Mouse (Mus musculus) adrenal gland, postnatal 36 days (tissue): ENCODE data around the gene S100a14. TPM values are rescaled to one million over a fixed set of nuclear protein-coding genes. Genes with fewer than 3 reads are reported as not detected.

ENCODE experiments used
- DNase-seq, 2 experiments: peaks; one replicate each; pipeline ENCODE4 v3.0.0; 2021; ENCODE audit warnings: mixed read lengths in 1 of 2
- total RNA-seq, 2 experiments: library from RNA; stranded (reverse); gene quantifications; 2 replicates each; pipeline ENCODE4 v1.2.3; 2021

Gene S100a14
- total RNA-seq, 2 experiments from 2014 or later = 0.53 TPM; not detected in 1

GRCm38 (mm10) chr3:90517711-90518110 lies 8.9 kb upstream of the S100a14 start:
- no peak for DNase-seq

- peak; percentile 40 to 59 for DNase-seq
Observed at GRCm38 (mm10) chr3:90525421-90525820, 1.2 kb upstream of the S100a14 start.

DNA sequence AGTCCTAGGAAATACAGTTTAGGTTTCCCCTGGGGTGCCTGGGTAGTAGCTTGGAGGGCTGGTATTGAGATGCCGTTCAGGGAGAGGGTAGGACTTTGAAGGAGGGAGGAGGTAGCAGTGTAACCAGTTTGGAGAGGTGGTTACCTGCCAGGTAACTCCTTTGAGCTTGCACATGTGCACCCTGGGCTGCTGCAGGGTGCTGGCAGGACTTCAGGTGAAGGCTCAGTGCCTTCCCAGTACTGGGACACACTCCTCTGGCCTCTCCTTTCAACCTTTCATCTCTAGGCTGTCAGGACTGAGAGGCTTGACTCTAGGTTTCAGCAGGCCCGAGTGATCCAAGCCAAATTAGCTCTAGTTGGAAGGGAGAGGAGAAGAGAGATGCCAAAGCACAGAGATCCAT lies 580 bp upstream of the S100a14 start:
- no peak for DNase-seq

- DNase-seq = no peak
Observed at GRCm38 (mm10) chr3:90527291-90527873, 726 bp downstream of the S100a14 start.

DNA sequence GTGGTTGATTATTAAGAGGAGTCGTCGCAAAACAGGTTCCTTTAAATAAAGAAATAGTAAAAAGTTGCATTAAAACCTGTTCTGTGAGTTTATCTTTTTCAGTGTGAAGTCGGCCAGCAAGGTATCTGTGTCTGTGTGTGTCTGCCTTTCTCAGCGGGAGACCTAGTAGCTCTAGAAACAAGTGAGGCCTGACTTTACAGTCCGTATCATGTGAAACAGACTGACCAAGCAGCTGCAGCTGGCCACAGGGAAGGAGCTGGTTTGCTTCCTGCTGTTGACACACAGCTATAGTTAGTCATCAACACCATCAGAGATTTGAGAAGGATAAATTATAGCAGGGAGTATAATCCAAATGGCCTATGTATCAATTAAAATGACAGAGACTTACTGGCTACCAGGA lies 5.1 kb downstream of the S100a14 start:
- no peak for DNase-seq

GRCm38 (mm10) chr3:90535446-90535845 lies 8.8 kb downstream of the S100a14 start:
- DNase-seq = no peak

GRCm38 (mm10) chr3:90537141-90537904 lies 10.7 kb downstream of the S100a14 start, which contains the start of gene S100a16:
Gene S100a16 (plus strand): TSS chr3:90537254.
- peak; percentile 88 for DNase-seq

GRCm38 (mm10) chr3:90537905-90538296 lies 11.2 kb downstream of the S100a14 start:
- no peak for DNase-seq

- peak; percentile 30 to 45 for DNase-seq
Observed at GRCm38 (mm10) chr3:90540904-90541303, 14.2 kb downstream of the S100a14 start.

- DNase-seq = no peak
Observed at GRCm38 (mm10) chr3:90549676-90550420, 23.2 kb downstream of the S100a14 start.

- DNase-seq = no peak
Observed at GRCm38 (mm10) chr3:90550421-90550790, 23.8 kb downstream of the S100a14 start.

DNA sequence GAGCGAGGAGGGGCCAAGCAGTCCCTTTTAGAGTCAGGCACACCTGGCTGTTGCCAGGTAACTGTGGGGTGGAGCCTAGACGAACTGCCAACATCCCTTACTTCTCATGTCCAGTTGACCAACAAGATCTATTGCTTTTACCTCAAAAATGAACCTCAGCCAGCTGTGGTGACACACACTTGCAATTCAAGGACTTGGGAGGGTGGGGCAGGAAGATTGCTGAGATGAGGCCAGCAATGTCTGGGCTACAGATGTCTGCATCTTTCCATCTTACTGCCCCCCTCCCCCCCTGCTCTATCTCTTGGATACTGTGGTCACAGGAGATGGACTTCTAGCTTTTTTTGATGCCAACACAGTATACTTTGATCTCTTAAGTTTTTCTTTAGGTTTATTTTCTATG lies 25.6 kb downstream of the S100a14 start:
- DNase-seq = peak; percentile 45 to 58

GRCm38 (mm10) chr3:90555954-90556353 lies 29.3 kb downstream of the S100a14 start:
- no peak for DNase-seq

DNA sequence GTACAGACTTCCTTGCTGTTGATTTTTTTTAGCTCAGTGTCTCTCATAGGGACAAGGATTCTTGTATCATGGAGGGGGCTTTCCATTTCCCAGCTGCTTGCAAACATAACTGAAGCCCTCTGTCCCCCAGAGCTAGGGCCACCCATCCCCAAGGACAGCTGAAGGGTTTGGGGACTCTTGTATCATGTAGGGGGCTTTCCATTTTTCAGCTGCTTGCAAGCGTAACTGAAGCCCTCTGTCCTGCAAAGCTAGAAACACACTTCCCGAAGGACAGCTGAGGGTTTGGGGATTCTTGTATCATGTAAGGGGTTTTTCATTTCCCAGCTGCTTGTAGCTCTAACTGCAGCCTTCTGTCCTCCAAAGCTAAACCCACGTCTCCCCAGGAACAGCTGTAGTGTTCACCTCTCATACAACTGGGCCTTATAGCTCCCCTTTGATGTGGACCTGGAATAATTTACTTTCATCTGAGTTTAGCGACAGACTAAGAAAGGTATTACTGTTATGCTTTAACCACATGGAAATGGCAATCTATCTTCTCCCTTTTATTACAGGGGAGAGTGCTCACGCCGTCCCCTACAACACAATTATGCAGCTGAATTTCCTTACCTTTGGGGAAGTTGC lies 33.5 kb downstream of the S100a14 start, which contains the start of gene S100a3:
TSS of gene S100a3 (plus strand) at position 571 of the 621 bp plus-strand sequence.
- no peak for DNase-seq

- peak in 1 of 2 experiments; percentile 41 for DNase-seq
Observed at GRCm38 (mm10) chr3:90574691-90575090, 48.0 kb downstream of the S100a14 start.

GRCm38 (mm10) chr3:90575320-90575719 lies 48.7 kb downstream of the S100a14 start:
- DNase-seq = no peak

DNA sequence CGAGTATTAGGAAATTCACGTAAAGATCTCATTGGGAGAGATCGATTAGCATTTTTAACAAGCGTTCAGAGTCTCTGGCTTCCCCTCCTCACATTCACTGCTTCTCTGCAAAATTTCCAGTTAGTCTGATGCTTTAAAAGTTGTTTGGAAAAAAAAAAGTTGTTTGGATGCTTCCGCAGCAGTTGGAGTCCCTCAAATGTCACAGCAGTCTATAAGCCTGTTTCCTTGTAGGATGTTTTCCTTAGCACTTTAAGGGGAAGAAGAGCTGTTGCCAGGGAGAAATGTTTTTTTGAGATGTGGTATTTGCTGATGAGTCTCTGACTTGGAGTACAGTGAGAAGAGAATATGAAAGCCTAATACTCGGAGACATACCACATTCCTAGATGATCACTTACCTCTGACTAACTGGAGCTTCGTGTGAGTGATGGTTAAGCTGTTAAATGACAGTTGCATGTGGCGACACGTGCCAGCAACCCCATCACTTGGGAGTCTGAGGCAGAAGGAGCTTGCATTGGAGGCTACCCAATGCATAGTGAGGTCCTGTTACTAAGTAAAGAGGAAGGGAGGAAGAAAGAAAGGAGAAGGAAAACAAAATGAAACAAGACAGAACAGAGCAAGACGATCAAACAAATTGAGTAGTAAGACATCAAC lies 49.8 kb downstream of the S100a14 start:
- DNase-seq = no peak

Other genes with a start within 250 kb of the S100a14 start
- 10 to 100 TPM; 62.2 to 66.2 TPM for gene Gatad2b, start 233.7 kb upstream of the S100a14 start, total RNA-seq
- 100 to 1,000 TPM; 132 to 156 TPM for gene Slc27a3, start 136.9 kb upstream of the S100a14 start, total RNA-seq
- gene Ints3, start 93.2 kb upstream of the S100a14 start, total RNA-seq = 10 to 100 TPM; 79.4 to 89.6 TPM
- gene Npr1, start 61.0 kb upstream of the S100a14 start, total RNA-seq = 100 to 1,000 TPM; 203 to 287 TPM
- gene Ilf2, start 50.7 kb upstream of the S100a14 start, total RNA-seq = 10 to 100 TPM; 56.9 to 63.7 TPM
- 10 to 100 TPM; 53.3 to 79.3 TPM for gene Snapin, start 35.8 kb upstream of the S100a14 start, total RNA-seq
- gene Chtop, start 17.4 kb upstream of the S100a14 start, total RNA-seq = 100 to 1,000 TPM; 115 to 125 TPM
- gene S100a1, start 12.5 kb upstream of the S100a14 start, total RNA-seq = 100 to 1,000 TPM; 142 to 154 TPM
- gene S100a13, start 12.4 kb upstream of the S100a14 start, total RNA-seq = 10 to 100 TPM; 33.4 to 38.2 TPM
- 10 to 100 TPM; 53.5 to 61.2 TPM for gene S100a16, start 10.4 kb downstream of the S100a14 start, total RNA-seq
- gene S100a3, start 33.7 kb downstream of the S100a14 start, total RNA-seq = under 1 TPM in 1 of 2 experiments, not detected in 1; 0.46 TPM
- not detected for gene S100a2, start 63.4 kb downstream of the S100a14 start, total RNA-seq
- gene Gm42674, start 75.0 kb downstream of the S100a14 start, total RNA-seq = not detected
- 10 to 100 TPM in 1 of 2 experiments, 1 to 10 TPM in 1; 9.0 to 11.5 TPM for gene S100a4, start 76.9 kb downstream of the S100a14 start, total RNA-seq
- not detected for gene S100a5, start 81.7 kb downstream of the S100a14 start, total RNA-seq
- 10 to 100 TPM; 42.5 to 68.0 TPM for gene S100a6, start 86.0 kb downstream of the S100a14 start, total RNA-seq
- gene S100a7a, start 127.2 kb downstream of the S100a14 start, total RNA-seq = under 1 TPM in 1 of 2 experiments, not detected in 1; 0.33 TPM
- gene S100a8, start 142.1 kb downstream of the S100a14 start, total RNA-seq = 1 to 10 TPM in 1 of 2 experiments, not detected in 1; 2.2 TPM
- 1 to 10 TPM in 1 of 2 experiments, not detected in 1; 1.8 TPM for gene S100a9, start 168.9 kb downstream of the S100a14 start, total RNA-seq
- gene Pglyrp4, start 200.1 kb downstream of the S100a14 start, total RNA-seq = not detected